Mouse (Mus musculus): ENCODE results near the gene Gm5089. TPM values are rescaled to one million over a fixed set of nuclear protein-coding genes. Genes with fewer than 3 reads are reported as not detected.

Gene Gm5089
- polyA plus RNA-seq, 1 experiment from 2014 or later, result not detected

GRCm38 (mm10) chr14:122485635-122486181, 34.8 kb upstream of the Gm5089 start:
- ATAC-seq (replicated peaks; ENCODE audit: low FRiP score, low TSS enrichment, low read depth), result no peak

GRCm38 (mm10) chr14:122484844-122485551, 34.1 kb upstream of the Gm5089 start:
- peak; percentile 56 for DNase-seq (ENCODE audit: low spot score)

More at GRCm38 (mm10) chr14:122485635-122486181, 34.8 kb upstream of the Gm5089 start:
- H3K9me3 ChIP-seq (ENCODE audit: control insufficient read depth, low read length), result no peaks in the 10 kb centered on the region
- no peaks in the 10 kb centered on the region for H3K36me3 ChIP-seq (ENCODE audit: control insufficient read depth, insufficient read depth, low read length)
- 3% methylated on average over 12 of the region's 12 CpGs for WGBS
- H3K9ac ChIP-seq (ENCODE audit: low read length), result no peak overlapping the region
- peaks cover 3% of the 10 kb centered on the region; the same call in 1 of the 2 replicates for H3K4me1 ChIP-seq (replicated peaks; ENCODE audit: control insufficient read depth, insufficient read depth, low read length)
- H3K27ac ChIP-seq (ENCODE audit: low read depth), result no peak overlapping the region
- H3K27me3 ChIP-seq (replicated peaks; ENCODE audit: control insufficient read depth, insufficient read depth, low read length), result peaks cover 98% of the 10 kb centered on the region
- DNase-seq (ENCODE audit: low spot score), result no peak
- H3K4me2 ChIP-seq (ENCODE audit: low read length), result no peak overlapping the region
- no peak overlapping the region for H3K4me3 ChIP-seq (ENCODE audit: low read depth, low read length)

GRCm38 (mm10) chr14:122484458-122484843, 33.5 kb upstream of the Gm5089 start:
- Histone ChIP-seq H3K4me3 (ENCODE audit: low read depth, low read length) (no peak overlapping the region), H3K9ac (ENCODE audit: low read length) (no peak overlapping the region), H3K4me1 (replicated peaks; ENCODE audit: control insufficient read depth, insufficient read depth, low read length) (no peaks in the 10 kb centered on the region), H3K4me2 (ENCODE audit: low read length) (no peak overlapping the region), H3K27me3 (replicated peaks; ENCODE audit: control insufficient read depth, insufficient read depth, low read length) (peaks cover 98% of the 10 kb centered on the region), H3K9me3 (ENCODE audit: control insufficient read depth, low read length) (no peaks in the 10 kb centered on the region), H3K27ac (ENCODE audit: low read depth) (no peak overlapping the region), H3K36me3 (ENCODE audit: control insufficient read depth, insufficient read depth, low read length) (no peaks in the 10 kb centered on the region)
- ATAC-seq (replicated peaks; ENCODE audit: low FRiP score, low TSS enrichment, low read depth) (no peak), DNase-seq (ENCODE audit: low spot score) (no peak)
- WGBS, result 7% methylated on average over 4 of the region's 4 CpGs

More at GRCm38 (mm10) chr14:122484844-122485551, 34.1 kb upstream of the Gm5089 start:
- no peak for ATAC-seq (replicated peaks; ENCODE audit: low FRiP score, low TSS enrichment, low read depth)
- no peaks in the 10 kb centered on the region for H3K36me3 ChIP-seq (ENCODE audit: control insufficient read depth, insufficient read depth, low read length)
- H3K4me2 ChIP-seq (ENCODE audit: low read length), result no peak overlapping the region
- no peaks in the 10 kb centered on the region for H3K9me3 ChIP-seq (ENCODE audit: control insufficient read depth, low read length)
- H3K4me1 ChIP-seq (replicated peaks; ENCODE audit: control insufficient read depth, insufficient read depth, low read length), result no peaks in the 10 kb centered on the region
- WGBS, result 1% methylated on average over 24 of the region's 24 CpGs
- H3K27me3 ChIP-seq (replicated peaks; ENCODE audit: control insufficient read depth, insufficient read depth, low read length), result peaks cover 98% of the 10 kb centered on the region
- no peak overlapping the region for H3K4me3 ChIP-seq (ENCODE audit: low read depth, low read length)
- no peak overlapping the region for H3K27ac ChIP-seq (ENCODE audit: low read depth)
- no peak overlapping the region for H3K9ac ChIP-seq (ENCODE audit: low read length)

- H3K4me2 ChIP-seq (ENCODE audit: low read length), result no peak overlapping the region
- DNase-seq (ENCODE audit: low spot score) (no peak), ATAC-seq (replicated peaks; ENCODE audit: low FRiP score, low TSS enrichment, low read depth) (no peak)
- H3K9me3 ChIP-seq (ENCODE audit: control insufficient read depth, low read length), result no peaks in the 10 kb centered on the region
- no peak overlapping the region for H3K27ac ChIP-seq (ENCODE audit: low read depth)
- H3K4me3 ChIP-seq (ENCODE audit: low read depth, low read length), result no peak overlapping the region
- H3K4me1 ChIP-seq (replicated peaks; ENCODE audit: control insufficient read depth, insufficient read depth, low read length), result no peaks in the 10 kb centered on the region
- H3K36me3 ChIP-seq (ENCODE audit: control insufficient read depth, insufficient read depth, low read length), result no peaks in the 10 kb centered on the region
- H3K9ac ChIP-seq (ENCODE audit: low read length), result no peak overlapping the region
- H3K27me3 ChIP-seq (replicated peaks; ENCODE audit: control insufficient read depth, insufficient read depth, low read length), result peaks cover 99% of the 10 kb centered on the region
- WGBS, result 2% methylated on average over 18 of the region's 18 CpGs
Measured at GRCm38 (mm10) chr14:122483556-122484421, 32.9 kb upstream of the Gm5089 start.

- H3K36me3 ChIP-seq (ENCODE audit: control insufficient read depth, insufficient read depth, low read length), result no peaks in the 10 kb centered on the region
- H3K4me1 ChIP-seq (replicated peaks; ENCODE audit: control insufficient read depth, insufficient read depth, low read length), result no peaks in the 10 kb centered on the region
- peaks cover 100% of the 10 kb centered on the region for H3K27me3 ChIP-seq (replicated peaks; ENCODE audit: control insufficient read depth, insufficient read depth, low read length)
- H3K27ac ChIP-seq (ENCODE audit: low read depth), result no peak overlapping the region
- WGBS, result 1% methylated on average over 5 of the region's 5 CpGs
- H3K9me3 ChIP-seq (ENCODE audit: control insufficient read depth, low read length), result no peaks in the 10 kb centered on the region
- DNase-seq (ENCODE audit: low spot score), result no peak
- no peak for ATAC-seq (replicated peaks; ENCODE audit: low FRiP score, low TSS enrichment, low read depth)
- no peak overlapping the region for H3K4me3 ChIP-seq (ENCODE audit: low read depth, low read length)
- no peak overlapping the region for H3K4me2 ChIP-seq (ENCODE audit: low read length)
- H3K9ac ChIP-seq (ENCODE audit: low read length), result no peak overlapping the region
Measured at GRCm38 (mm10) chr14:122483024-122483385, 32.1 kb upstream of the Gm5089 start.

GRCm38 (mm10) chr14:122482081-122483023, 31.4 kb upstream of the Gm5089 start:
- no peak for ATAC-seq (replicated peaks; ENCODE audit: low FRiP score, low TSS enrichment, low read depth)
- no peak overlapping the region for H3K4me3 ChIP-seq (ENCODE audit: low read depth, low read length)
- under 1% methylated on average over 38 of the region's 38 CpGs for WGBS
- no peaks in the 10 kb centered on the region for H3K36me3 ChIP-seq (ENCODE audit: control insufficient read depth, insufficient read depth, low read length)
- no peak overlapping the region for H3K9ac ChIP-seq (ENCODE audit: low read length)
- H3K9me3 ChIP-seq (ENCODE audit: control insufficient read depth, low read length), result no peaks in the 10 kb centered on the region
- no peak overlapping the region for H3K27ac ChIP-seq (ENCODE audit: low read depth)
- no peak overlapping the region for H3K4me2 ChIP-seq (ENCODE audit: low read length)
- H3K27me3 ChIP-seq (replicated peaks; ENCODE audit: control insufficient read depth, insufficient read depth, low read length), result peaks cover 100% of the 10 kb centered on the region
- H3K4me1 ChIP-seq (replicated peaks; ENCODE audit: control insufficient read depth, insufficient read depth, low read length), result no peaks in the 10 kb centered on the region
- peak; percentile 64 for DNase-seq (ENCODE audit: low spot score)

- no peak for ATAC-seq (replicated peaks; ENCODE audit: low FRiP score, low TSS enrichment, low read depth)
- H3K9ac ChIP-seq (ENCODE audit: low read length), result no peak overlapping the region
- H3K36me3 ChIP-seq (ENCODE audit: control insufficient read depth, insufficient read depth, low read length), result no peaks in the 10 kb centered on the region
- no peaks in the 10 kb centered on the region for H3K4me1 ChIP-seq (replicated peaks; ENCODE audit: control insufficient read depth, insufficient read depth, low read length)
- H3K4me2 ChIP-seq (ENCODE audit: low read length), result no peak overlapping the region
- no peaks in the 10 kb centered on the region for H3K9me3 ChIP-seq (ENCODE audit: control insufficient read depth, low read length)
- peak; percentile 56 for DNase-seq (ENCODE audit: low spot score)
- H3K27ac ChIP-seq (ENCODE audit: low read depth), result no peak overlapping the region
- H3K27me3 ChIP-seq (replicated peaks; ENCODE audit: control insufficient read depth, insufficient read depth, low read length), result peaks cover 100% of the 10 kb centered on the region
- no peak overlapping the region for H3K4me3 ChIP-seq (ENCODE audit: low read depth, low read length)
- WGBS, result 1% methylated on average over 15 of the region's 15 CpGs
Measured at GRCm38 (mm10) chr14:122481181-122481580, 30.3 kb upstream of the Gm5089 start.

GRCm38 (mm10) chr14:122480355-122480754, 29.4 kb upstream of the Gm5089 start:
- Histone ChIP-seq H3K4me3 (ENCODE audit: low read depth, low read length) (no peak overlapping the region), H3K27ac (ENCODE audit: low read depth) (no peak overlapping the region), H3K4me1 (replicated peaks; ENCODE audit: control insufficient read depth, insufficient read depth, low read length) (peaks cover 6% of the 10 kb centered on the region; the same call in 1 of the 2 replicates), H3K4me2 (ENCODE audit: low read length) (no peak overlapping the region), H3K9me3 (ENCODE audit: control insufficient read depth, low read length) (no peaks in the 10 kb centered on the region), H3K27me3 (replicated peaks; ENCODE audit: control insufficient read depth, insufficient read depth, low read length) (peaks cover 100% of the 10 kb centered on the region), H3K9ac (ENCODE audit: low read length) (no peak overlapping the region), H3K36me3 (ENCODE audit: control insufficient read depth, insufficient read depth, low read length) (no peaks in the 10 kb centered on the region)
- ATAC-seq (replicated peaks; ENCODE audit: low FRiP score, low TSS enrichment, low read depth) (no peak), DNase-seq (ENCODE audit: low spot score) (no peak)
- 5% methylated on average over 2 of the region's 2 CpGs for WGBS
